Mouse (Mus musculus): Measurements from ENCODE around the gene Wdr82. TPM values are rescaled to one million over a fixed set of nuclear protein-coding genes. Genes with fewer than 3 reads are reported as not detected.
A peak's percentile ranks its signal among the peaks of the same experiment; 100 is the strongest.

The Wdr82 gene
- polyA plus RNA-seq, 1 experiment from 2014 or later, result 27.1 TPM

DNA sequence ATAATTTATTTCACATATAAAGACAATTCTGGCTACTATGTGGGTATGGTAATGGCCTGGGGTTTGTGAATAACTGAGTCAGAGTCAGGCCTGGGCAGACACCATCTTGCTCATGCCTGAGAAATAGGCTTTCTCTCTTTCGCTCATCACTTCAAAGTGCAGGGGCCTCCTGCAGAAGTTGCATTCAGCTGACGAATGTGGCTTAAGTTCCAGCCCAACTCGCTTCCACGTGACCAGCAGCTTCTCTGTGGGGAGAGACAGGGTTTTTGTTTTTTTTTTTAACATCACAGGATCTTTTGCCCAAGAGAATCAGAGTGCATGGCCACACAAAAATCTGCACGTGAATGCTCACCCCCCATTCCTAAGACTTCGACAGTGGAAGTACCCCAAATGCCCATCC lies 63.2 kb downstream of the Wdr82 start:
- H3K27ac ChIP-seq (ENCODE audit: low read depth, low read length), result no peak overlapping the region
- no peak overlapping the region for H3K4me2 ChIP-seq (replicated peaks; ENCODE audit: low read depth, low read length)
- H3K9ac ChIP-seq (ENCODE audit: low read depth, low read length), result no peak overlapping the region
- ATAC-seq (ENCODE audit: low FRiP score, low TSS enrichment), result no peak
- H3K27me3 ChIP-seq (ENCODE audit: control insufficient read depth, insufficient read depth, low read length), result no peaks in the 10 kb centered on the region
- H3K9me3 ChIP-seq (ENCODE audit: control insufficient read depth, low read length), result no peaks in the 10 kb centered on the region
- no peaks in the 10 kb centered on the region for H3K4me1 ChIP-seq (ENCODE audit: control insufficient read depth, insufficient read depth, low read length)
- 63% methylated on average over 6 of the region's 6 CpGs for WGBS
- H3K4me3 ChIP-seq (ENCODE audit: low read length), result no peak overlapping the region
- peaks cover 56% of the 10 kb centered on the region for H3K36me3 ChIP-seq (ENCODE audit: control insufficient read depth, insufficient read depth, low read length)

DNA sequence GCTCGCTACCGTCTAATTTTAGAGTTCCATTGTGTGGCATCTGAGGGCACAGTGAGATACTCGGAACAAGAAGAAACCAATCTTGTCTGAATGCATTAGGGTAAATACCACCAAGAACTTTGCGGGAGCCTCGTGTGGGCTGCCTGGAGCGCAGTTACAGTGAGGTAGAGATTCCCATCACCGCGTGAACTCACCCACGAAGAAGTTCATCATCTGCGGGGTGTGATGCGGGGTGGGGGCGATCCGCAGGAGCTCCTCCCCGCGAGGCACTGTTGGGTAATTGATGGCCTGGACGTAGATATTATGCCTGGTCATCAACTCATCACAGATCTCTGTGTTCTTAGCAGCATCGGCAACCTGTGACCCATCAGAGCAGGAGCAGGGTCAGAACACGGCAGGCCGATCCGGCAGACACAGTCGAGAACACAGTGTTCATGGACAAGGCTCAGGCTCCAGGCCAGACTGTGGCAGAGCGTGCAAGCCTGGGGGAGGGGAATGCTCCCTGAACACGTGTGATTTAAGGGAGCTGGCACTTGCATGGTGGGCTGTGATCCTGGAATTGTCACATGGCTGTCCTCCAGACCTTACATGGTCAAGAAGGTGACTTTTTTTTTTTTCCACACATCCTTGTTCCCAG lies 64.6 kb downstream of the Wdr82 start:
- H3K9ac ChIP-seq (ENCODE audit: low read depth, low read length), result no peak overlapping the region
- peaks cover 70% of the 10 kb centered on the region for H3K36me3 ChIP-seq (ENCODE audit: control insufficient read depth, insufficient read depth, low read length)
- no peak overlapping the region for H3K27ac ChIP-seq (ENCODE audit: low read depth, low read length)
- no peak for ATAC-seq (ENCODE audit: low FRiP score, low TSS enrichment)
- no peaks in the 10 kb centered on the region for H3K27me3 ChIP-seq (ENCODE audit: control insufficient read depth, insufficient read depth, low read length)
- no peaks in the 10 kb centered on the region for H3K9me3 ChIP-seq (ENCODE audit: control insufficient read depth, low read length)
- H3K4me1 ChIP-seq (ENCODE audit: control insufficient read depth, insufficient read depth, low read length), result no peaks in the 10 kb centered on the region
- no peak overlapping the region for H3K4me3 ChIP-seq (ENCODE audit: low read length)
- WGBS, result 71% methylated on average over 23 of the region's 23 CpGs
- no peak overlapping the region for H3K4me2 ChIP-seq (replicated peaks; ENCODE audit: low read depth, low read length)

DNA sequence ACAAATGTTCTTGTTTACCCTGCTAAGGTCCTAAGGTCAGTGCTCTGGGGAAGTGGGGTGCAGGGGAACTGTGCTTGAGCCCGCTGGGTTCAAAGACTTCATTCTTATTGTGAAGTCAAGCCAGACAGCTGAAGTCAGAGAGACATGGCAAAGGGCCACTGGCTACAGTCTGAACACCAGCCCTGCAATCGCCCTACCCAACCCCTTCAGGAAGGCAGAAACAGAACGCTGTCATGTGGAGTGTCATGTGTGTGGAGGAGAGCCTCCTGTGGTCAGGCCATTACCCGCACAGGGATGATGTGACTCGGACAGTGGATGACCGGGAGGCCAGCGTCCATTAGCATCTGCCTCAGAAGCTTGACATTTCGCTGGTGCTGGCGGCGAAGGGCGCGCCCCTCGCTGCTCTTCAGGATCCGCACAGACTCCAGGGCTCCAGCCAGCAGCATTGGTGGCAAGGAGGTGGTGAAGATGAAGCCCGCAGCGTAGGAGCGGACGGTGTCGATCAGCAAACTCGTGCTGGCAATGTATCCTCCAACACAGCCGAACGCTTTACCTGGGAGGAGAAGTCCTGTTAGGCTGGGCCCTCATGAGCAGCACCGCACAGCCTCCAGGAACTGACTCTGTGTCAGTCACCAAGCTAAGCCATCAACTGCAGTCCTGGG lies 65.6 kb downstream of the Wdr82 start:
- Histone ChIP-seq H3K27ac (ENCODE audit: low read depth, low read length) (no peak overlapping the region), H3K9me3 (ENCODE audit: control insufficient read depth, low read length) (no peaks in the 10 kb centered on the region), H3K36me3 (ENCODE audit: control insufficient read depth, insufficient read depth, low read length) (peaks cover 79% of the 10 kb centered on the region), H3K4me1 (ENCODE audit: control insufficient read depth, insufficient read depth, low read length) (no peaks in the 10 kb centered on the region), H3K4me2 (replicated peaks; ENCODE audit: low read depth, low read length) (no peak overlapping the region), H3K27me3 (ENCODE audit: control insufficient read depth, insufficient read depth, low read length) (no peaks in the 10 kb centered on the region), H3K9ac (ENCODE audit: low read depth, low read length) (no peak overlapping the region), H3K4me3 (ENCODE audit: low read length) (no peak overlapping the region)
- 90% methylated on average over 23 of the region's 23 CpGs for WGBS
- no peak for ATAC-seq (ENCODE audit: low FRiP score, low TSS enrichment)

DNA sequence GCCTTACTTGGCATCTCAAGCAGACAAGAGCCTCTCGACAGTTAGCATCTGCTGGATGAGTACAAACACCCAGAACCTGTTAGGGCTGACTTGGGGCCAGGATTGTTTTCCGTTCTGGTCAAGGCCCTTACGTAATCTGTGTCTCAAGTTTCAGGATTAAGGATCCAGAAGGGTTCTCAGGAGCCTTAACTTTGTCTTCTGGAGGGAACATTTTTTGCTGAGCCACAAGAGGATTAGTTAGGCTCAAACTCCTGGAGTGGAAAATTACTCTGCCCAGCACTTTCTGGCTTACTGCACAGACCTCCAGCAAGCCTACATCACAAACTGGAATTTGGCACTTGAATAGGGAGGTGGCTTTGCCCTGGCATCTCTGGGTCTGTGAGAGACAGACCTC lies 66.1 kb downstream of the Wdr82 start:
- Histone ChIP-seq H3K4me3 (ENCODE audit: low read length) (no peak overlapping the region), H3K4me2 (replicated peaks; ENCODE audit: low read depth, low read length) (no peak overlapping the region), H3K9ac (ENCODE audit: low read depth, low read length) (no peak overlapping the region), H3K9me3 (ENCODE audit: control insufficient read depth, low read length) (no peaks in the 10 kb centered on the region), H3K4me1 (ENCODE audit: control insufficient read depth, insufficient read depth, low read length) (no peaks in the 10 kb centered on the region), H3K36me3 (ENCODE audit: control insufficient read depth, insufficient read depth, low read length) (peaks cover 84% of the 10 kb centered on the region), H3K27me3 (ENCODE audit: control insufficient read depth, insufficient read depth, low read length) (no peaks in the 10 kb centered on the region), H3K27ac (ENCODE audit: low read depth, low read length) (no peak overlapping the region)
- no peak for ATAC-seq (ENCODE audit: low FRiP score, low TSS enrichment)
- WGBS, result 60% methylated on average over 3 of the region's 3 CpGs

DNA sequence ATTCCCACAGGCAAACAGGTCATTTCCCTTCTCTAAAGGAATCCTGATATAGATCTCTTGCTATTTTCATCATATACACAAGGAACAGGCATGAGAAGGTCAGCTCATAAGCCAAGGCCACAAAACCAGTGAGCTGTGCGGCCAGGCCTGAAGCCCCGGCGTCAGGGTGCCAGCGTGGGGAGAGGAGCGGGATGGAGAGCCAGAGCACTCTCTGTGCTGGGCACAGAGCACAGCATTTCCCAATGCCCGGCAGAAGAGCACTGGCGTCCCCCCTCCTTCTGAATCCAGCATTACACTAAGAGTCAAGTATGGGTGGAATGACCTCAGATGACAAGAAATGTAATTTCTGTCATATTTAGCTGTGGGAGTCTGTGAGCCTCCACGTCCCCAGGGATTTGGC lies 66.7 kb downstream of the Wdr82 start:
- WGBS, result 86% methylated on average over 8 of the region's 8 CpGs
- no peak overlapping the region for H3K4me2 ChIP-seq (replicated peaks; ENCODE audit: low read depth, low read length)
- H3K9ac ChIP-seq (ENCODE audit: low read depth, low read length), result no peak overlapping the region
- H3K27ac ChIP-seq (ENCODE audit: low read depth, low read length), result no peak overlapping the region
- ATAC-seq (ENCODE audit: low FRiP score, low TSS enrichment), result no peak
- H3K27me3 ChIP-seq (ENCODE audit: control insufficient read depth, insufficient read depth, low read length), result no peaks in the 10 kb centered on the region
- H3K4me3 ChIP-seq (ENCODE audit: low read length), result no peak overlapping the region
- no peaks in the 10 kb centered on the region for H3K4me1 ChIP-seq (ENCODE audit: control insufficient read depth, insufficient read depth, low read length)
- no peaks in the 10 kb centered on the region for H3K9me3 ChIP-seq (ENCODE audit: control insufficient read depth, low read length)
- peaks cover 88% of the 10 kb centered on the region for H3K36me3 ChIP-seq (ENCODE audit: control insufficient read depth, insufficient read depth, low read length)

DNA sequence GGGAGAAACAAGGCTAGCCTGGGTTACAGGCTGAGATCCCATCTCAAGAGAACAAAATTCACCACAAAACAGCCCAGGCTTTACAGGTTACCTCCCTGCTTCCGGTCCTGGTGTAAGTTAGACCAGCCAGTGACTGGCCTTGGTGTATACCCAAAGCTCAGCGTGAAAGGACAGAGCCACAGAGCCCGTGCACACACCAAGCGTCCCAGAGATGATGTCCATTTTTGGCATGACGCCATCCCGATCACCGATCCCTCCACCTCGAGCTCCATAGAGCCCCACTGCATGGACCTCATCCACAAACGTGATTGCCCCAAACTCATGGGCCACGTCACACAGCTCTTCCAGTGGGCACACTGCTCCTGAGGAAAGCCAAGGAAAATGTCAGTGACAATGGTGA lies 67.2 kb downstream of the Wdr82 start:
- no peak overlapping the region for H3K27ac ChIP-seq (ENCODE audit: low read depth, low read length)
- 93% methylated on average over 10 of the region's 10 CpGs for WGBS
- no peaks in the 10 kb centered on the region for H3K9me3 ChIP-seq (ENCODE audit: control insufficient read depth, low read length)
- H3K4me3 ChIP-seq (ENCODE audit: low read length), result no peak overlapping the region
- no peaks in the 10 kb centered on the region for H3K27me3 ChIP-seq (ENCODE audit: control insufficient read depth, insufficient read depth, low read length)
- no peaks in the 10 kb centered on the region for H3K4me1 ChIP-seq (ENCODE audit: control insufficient read depth, insufficient read depth, low read length)
- ATAC-seq (ENCODE audit: low FRiP score, low TSS enrichment), result no peak
- H3K9ac ChIP-seq (ENCODE audit: low read depth, low read length), result no peak overlapping the region
- no peak overlapping the region for H3K4me2 ChIP-seq (replicated peaks; ENCODE audit: low read depth, low read length)
- H3K36me3 ChIP-seq (ENCODE audit: control insufficient read depth, insufficient read depth, low read length), result peaks cover 88% of the 10 kb centered on the region

MicroRNAs within 50 kb of the gene (microRNA counts, 519-probe panel; counts per million panel counts)
- 9,320 counts per million, percentile 94 among the panel's probes with 10 or more counts for microRNA mmu-let-7g

Small RNA genes lying within 50 kb of the gene (microRNA-seq; reads per million reads assigned to microRNA genes)
- 7.4 reads per million, percentile 24 among the genes with 10 or more reads in this experiment for gene Mir135a-1
- 39,811 reads per million, percentile 99 among the genes with 10 or more reads in this experiment for gene Mirlet7g

Other genes with a start within 250 kb of the Wdr82 start
- gene Col6a5, start 210.3 kb upstream of the Wdr82 start, polyA plus RNA-seq (2014; fragmentation: Nextera tagmentation; extraction: Ambion mirVana), result 0.07 and 0.20 TPM in 2 replicates
- gene Col6a4, start 74.1 kb upstream of the Wdr82 start, polyA plus RNA-seq (2014; fragmentation: Nextera tagmentation; extraction: Ambion mirVana), result 0.50 and 0.76 TPM in 2 replicates
- 1.3 and 4.2 TPM in 2 replicates for gene Glyctk, start 12.8 kb upstream of the Wdr82 start, polyA plus RNA-seq (2014; fragmentation: Nextera tagmentation; extraction: Ambion mirVana)
- gene Ppm1m, start 28.8 kb downstream of the Wdr82 start, polyA plus RNA-seq (2014; fragmentation: Nextera tagmentation; extraction: Ambion mirVana), result 36.4 and 43.1 TPM in 2 replicates
- 77.9 and 80.8 TPM in 2 replicates for gene Twf2, start 32.2 kb downstream of the Wdr82 start, polyA plus RNA-seq (2014; fragmentation: Nextera tagmentation; extraction: Ambion mirVana)
- 0.14 TPM in 1 of 2 replicates, not detected in the other for gene Tlr9, start 51.7 kb downstream of the Wdr82 start, polyA plus RNA-seq (2014; fragmentation: Nextera tagmentation; extraction: Ambion mirVana)
- gene Alas1, start 77.7 kb downstream of the Wdr82 start, polyA plus RNA-seq (2014; fragmentation: Nextera tagmentation; extraction: Ambion mirVana), result 71.8 and 95.3 TPM in 2 replicates
- 25.6 and 29.1 TPM in 2 replicates for gene Poc1a, start 110.1 kb downstream of the Wdr82 start, polyA plus RNA-seq (2014; fragmentation: Nextera tagmentation; extraction: Ambion mirVana)
- 25.5 and 26.3 TPM in 2 replicates for gene Dusp7, start 197.7 kb downstream of the Wdr82 start, polyA plus RNA-seq (2014; fragmentation: Nextera tagmentation; extraction: Ambion mirVana)

Data from kidney, embryonic 14.5 days (tissue).